Mouse (Mus musculus): ENCODE data around the gene Farsa.
"Not testable (repeated sequence)": the region's sequence is repeated elsewhere in the genome, so short reads cannot be mapped to it uniquely, and the experiment has no call there.

The Farsa gene

DNA sequence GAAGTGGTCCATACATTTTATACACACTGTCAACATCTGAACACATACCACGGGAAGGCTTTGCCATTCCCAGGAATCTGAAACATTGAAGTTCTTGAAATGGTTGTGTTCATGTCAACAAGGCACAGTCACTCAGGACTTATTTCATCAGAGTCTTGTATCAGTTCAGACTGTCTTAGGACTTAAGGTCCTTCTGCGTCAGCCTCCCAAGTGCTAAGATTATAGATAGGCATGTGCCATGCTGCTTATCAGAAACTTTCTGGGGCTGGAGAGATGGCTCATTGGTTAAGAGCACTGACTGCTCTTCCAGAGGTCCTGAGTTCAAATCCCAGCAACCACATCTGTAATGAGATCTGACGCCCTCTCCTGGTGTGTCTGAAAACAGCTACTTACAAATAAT is 17.6 kb downstream of the Farsa start:
- DNase-seq: no peak

DNA sequence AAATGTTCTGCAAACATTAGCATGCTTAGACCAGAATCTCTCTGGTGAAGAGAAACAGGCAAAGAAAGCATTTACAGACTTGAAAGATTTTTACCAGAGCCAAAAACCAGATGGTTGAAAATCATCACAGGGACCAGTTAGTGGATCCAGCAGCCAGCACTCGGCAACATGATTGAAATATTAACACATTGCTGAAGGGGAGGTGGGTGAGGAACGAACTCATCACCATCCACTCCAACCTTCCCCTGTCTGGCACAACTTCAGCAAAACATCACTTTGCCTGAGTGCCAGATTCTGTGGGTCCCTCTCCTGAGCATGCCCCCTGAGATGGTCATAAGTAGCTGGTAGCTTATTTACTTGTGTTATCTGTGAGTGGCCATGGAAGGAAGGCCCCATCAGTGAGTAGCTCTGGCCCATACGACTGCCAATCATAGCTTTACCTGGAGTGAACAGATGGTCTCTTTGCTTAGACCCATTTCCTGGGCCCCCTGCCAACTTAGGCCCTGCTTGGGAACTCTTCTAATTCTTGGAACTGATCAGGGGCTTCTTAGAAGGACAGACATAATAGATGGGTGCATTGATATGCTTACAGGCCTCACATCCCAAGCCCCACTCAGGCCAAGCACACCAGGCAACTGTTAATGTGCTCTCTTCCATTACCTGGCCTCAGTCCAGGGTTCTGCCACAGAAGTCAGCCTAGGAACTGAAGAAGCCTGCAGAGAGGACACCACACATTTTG is 20.7 kb downstream of the Farsa start:
- DNase-seq: no peak

DNA sequence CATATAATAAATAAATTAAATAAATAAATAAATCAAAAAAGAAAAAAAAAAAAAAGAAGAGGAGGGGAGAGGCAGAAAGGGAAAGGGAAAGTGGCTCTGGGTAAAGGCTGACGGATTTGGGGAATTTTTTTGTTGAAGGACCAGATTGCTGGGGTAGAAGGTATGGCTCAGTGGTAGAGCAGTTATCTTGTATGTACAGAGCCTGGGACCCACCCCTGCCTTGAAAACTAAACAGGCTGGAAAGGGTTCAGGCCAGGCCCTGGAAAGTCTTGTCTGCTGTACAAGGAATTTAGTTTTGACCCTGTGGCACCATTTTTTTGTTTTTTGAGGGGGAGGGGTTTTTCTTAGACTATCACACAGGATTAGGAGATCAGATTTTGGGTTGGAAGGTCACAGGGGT is 22.1 kb downstream of the Farsa start:
- no peak for DNase-seq

DNA sequence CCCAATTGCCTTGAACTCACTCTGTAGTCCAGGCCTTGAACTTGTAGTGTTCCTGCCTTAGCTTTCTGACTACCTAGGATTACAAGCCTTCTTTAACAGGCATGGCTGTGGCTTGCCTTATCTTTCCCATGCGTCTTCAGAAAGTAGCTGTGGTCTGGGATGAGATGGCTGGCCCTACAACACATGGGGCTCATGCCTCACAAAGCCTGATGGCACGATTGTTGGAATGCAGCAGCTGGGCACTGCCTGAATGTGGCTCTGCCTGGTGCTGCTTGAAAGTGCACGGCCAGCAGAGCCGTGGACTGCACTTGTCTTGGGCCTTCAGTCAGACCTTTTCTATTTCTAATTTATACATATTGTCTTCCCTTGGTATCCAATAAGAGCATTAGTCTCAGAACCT is 27.9 kb downstream of the Farsa start:
- DNase-seq: no peak

DNA sequence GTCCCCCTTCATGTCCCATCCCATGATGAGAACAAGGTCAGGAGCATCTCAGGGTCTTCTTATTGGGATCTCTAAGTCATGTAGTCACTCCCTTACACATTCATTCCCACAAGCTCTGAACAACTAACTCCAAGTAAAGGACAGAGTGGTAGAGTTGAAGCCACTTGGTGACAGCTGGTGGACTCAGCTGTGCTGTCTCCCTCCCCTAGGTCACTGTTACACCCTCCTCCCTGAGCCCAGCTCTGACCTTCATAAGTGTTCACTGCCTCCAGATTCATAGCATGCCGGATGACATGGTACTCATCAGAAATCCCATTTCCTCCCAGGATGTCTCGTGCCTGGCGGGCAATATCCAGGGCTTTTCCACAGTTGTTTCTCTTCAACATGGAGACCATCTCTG is 31.5 kb downstream of the Farsa start:
- DNase-seq: no peak

DNA sequence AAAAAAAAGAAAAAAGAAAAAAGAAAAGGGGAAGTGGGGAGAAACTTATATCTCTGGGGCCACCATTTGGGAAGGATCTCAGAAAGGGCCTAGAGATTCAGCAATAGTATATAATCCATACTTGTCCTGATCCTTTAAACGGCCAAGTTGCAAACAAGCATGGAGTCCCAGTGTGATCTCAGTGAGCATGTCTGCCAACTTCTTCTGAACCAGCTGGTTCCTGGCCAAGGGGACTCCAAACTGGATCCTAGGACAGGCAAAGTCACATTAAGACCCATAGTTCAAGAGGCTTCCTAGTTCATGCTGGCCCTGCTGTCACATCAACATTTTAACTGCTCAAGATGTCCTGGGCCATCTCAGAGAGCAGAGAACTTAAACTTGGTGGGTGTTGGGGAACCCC is 32.4 kb downstream of the Farsa start:
- no peak for DNase-seq

DNA sequence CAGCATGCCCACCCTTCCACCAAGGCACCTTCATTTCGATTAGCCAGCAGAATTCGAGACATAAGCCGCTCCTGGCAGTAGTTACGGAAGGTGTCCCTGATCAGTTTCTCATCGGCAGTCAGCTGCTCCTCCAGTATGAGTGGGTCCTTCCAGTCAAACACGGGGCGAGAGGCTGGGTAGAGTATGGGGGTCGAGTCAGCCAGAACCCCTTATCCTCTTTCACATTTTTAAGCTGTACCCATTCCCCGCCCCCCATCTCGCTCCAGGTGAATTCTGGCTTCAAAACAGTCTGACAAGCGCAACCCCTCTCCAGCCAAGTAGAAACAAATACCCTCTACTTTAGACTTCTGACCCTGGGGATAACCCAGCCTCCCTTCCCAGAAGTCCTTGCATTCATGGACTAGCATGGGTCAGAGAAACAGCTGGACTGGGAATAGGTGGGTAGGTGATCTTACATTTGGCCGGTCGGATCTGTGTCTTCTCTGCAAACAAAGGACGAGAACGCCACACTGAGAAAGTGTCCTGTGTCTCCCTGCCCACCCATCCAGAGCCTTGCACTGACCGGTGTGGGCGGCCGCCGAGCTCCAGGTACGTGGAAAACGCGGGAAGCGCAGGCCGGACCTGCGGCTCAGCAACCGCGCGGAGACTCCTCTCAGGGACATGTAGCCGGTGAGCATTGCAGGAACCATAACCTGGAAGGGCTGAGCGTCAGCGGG is 36.4 kb downstream of the Farsa start:
- no peak for DNase-seq

DNA sequence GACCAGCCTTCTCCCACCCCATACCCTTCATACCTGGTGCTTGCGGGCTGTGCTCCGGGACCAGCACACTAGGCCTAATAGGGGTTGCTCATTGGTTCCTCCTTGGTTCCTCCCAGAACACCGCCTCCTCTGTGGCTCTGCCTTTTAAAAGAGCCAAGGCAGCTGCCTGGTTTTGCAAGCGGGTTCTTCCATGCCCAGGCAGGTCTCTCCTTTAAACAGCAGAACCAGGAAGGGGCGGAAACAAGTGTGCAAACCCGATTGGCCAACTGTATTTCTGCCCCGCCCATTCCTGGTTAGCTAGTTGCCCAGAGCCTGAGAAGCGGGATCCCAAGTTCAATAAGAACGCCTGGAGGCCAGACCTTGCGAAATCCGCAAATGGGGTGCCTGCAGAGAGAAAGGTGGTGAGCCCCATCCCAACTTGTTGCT is 36.9 kb downstream of the Farsa start, which contains the start of gene Gcdh:
TSS of gene Gcdh (minus strand) at position 213 of the 426 bp plus-strand sequence.
- peak; percentile 97 to 98 for DNase-seq

DNA sequence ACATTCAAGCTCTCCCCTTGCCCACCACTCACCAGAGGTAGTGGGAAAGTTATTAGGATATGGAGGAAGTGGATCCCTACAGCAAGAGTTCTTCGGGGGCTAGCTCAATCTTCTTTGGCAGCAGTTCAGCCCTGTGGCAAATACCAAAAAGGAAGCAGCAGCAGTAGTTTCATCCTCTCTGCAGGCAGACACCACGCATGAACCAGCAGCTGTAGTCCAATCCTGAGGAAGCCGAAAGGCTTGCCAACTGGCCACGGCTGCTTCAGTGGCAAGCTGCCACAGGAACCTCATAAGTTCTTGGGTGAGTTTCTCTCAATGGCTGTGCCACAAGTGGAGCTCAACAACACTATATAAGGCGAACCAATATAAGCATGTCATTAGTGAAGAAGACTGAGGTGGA is 39.2 kb downstream of the Farsa start:
- DNase-seq: no peak

DNA sequence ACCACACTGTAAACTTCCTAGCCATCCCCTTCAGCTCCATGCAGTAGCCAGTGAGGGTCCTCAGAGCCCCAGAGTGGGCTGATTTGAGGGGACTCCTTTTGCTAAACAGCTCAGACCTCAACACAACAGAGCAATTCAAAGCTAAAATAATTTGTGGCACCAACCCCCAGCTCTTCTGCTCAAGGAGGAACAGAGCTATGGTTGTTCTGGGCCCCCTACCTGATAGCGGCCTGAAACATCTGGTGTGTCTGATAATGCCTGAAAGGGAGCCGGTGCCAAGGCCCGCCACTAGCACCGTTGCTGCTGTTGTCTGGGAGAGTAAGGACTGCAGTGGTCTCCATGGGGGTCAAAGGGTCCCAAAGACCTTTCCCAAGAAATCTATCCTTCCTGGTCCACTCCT is 44.3 kb downstream of the Farsa start:
- DNase-seq: no peak

DNA sequence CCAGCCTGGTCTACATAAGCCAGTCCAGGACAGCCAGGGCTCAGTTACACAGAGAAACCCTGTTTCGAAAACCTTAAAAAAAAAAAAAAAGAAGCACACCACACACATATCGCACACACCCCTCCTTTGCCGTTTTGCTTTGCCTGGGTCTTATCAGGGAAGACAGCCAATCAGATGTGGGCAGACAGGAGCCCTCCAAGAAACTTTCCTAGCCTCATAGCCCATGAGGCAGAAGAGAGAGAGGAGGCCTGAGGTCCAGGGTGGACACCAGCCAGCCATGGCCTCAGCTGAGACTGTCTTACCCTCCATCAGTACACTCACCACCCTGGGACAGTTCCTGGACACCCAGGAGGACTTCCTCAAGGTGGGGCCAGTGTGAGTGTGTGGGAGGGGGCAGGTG is 45.0 kb downstream of the Farsa start, which contains the start of gene Klf1:
TSS of gene Klf1 (plus strand) at position 177 of the 400 bp plus-strand sequence.
- no peak for DNase-seq

DNA sequence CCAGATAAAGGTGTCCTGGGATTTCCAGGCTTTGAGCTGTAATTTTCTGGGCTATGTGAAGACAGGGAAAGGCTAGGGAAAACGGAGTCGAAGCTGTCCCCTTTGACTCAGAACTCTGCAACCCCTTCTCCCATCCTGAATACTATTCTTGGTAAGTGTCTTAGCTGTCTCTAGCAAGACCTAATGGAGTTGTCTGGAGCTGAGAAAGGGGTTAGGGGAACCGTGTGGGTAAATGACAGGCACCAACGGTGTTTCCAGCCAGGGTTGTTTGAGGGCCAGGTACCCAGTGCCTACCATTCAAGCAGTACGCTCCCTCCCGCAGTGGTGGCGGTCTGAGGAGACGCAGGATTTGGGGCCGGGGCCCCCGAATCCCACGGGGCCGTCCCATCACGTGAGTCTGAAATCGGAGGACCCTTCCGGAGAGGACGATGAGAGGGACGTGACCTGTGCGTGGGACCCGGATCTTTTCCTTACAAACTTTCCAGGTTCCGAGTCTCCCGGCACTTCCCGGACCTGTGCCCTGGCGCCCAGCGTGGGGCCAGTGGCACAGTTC is 45.7 kb downstream of the Farsa start:
- DNase-seq: no peak

DNA sequence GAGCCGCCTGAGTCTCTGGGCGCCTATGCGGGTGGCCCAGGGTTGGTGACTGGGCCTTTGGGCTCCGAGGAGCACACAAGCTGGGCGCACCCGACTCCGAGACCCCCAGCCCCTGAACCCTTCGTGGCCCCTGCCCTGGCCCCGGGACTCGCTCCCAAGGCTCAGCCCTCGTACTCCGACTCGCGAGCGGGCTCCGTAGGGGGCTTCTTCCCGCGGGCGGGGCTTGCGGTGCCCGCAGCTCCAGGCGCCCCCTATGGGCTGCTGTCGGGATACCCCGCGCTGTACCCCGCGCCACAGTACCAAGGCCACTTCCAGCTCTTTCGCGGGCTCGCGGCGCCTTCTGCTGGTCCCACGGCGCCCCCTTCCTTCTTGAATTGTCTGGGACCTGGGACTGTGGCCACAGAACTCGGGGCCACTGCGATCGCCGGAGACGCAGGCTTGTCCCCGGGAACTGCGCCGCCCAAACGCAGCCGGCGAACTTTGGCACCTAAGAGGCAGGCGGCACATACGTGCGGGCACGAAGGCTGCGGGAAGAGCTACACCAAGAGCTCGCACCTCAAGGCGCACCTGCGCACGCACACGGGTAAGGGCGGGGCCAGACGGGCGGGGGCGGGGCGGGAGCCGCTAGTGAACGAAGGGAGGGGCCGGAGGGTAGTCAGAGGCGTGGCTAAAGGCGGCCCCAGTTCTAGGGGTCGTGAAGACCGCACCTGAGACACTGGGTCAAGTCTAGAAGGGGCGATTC is 46.3 kb downstream of the Farsa start:
- peak; percentile 91 to 94 for DNase-seq

DNA sequence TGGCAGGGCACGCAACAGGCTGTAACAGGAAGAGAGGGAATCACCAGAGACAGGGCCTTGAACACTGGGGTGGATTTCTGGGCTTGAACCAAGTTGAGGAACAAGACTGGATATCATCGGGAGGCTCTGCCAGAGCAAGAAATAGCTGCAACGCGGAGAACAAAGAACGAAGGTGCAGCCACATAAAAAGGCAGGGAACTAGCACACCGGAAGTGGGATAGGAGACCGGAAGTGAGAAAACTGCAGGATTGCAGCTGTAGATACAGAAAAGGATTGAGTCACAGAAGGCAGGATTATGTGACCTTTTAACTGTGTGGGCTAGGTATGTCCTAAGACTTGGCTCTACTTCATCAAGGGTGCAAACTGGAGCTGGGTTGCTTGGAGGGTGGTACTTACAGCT is 47.6 kb downstream of the Farsa start:
- no peak for DNase-seq

DNA sequence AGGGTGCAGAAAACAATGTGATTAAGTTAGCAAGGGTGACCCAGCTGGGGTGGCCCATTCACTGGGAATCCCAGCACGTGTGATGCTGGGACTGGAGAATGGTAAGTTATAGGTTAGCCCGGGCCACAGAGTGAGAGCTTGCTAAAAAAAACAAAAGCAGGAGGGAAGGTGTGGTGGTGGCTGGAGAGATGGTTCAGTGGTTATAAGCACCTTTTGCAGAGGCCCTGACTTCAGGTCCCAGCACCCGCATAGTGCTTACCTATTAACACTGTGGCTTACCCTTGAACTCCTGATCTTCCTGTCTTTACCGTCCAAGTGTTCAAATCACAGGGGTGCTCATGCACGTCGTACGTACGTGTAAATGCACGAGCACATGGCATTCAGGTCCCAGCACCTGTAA is 50.2 kb downstream of the Farsa start:
- no peak for DNase-seq

DNA sequence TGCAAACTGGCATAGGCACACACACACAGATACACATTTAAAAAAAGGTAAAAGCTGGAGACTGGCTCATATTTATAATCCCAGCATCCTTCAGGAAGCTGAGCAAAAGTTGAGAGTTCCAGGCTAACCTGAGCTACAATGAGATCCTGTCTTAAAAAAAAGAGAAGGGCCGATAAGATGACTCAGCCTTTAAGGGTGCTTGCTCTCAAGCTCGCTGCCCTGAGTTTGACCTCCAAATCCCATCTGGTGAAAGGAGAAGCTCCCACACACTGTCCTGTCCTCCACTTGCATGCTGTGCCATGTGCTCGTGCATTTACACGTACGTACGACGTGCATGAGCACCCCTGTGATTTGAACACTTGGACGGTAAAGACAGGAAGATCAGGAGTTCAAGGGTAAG is 50.7 kb downstream of the Farsa start:
- DNase-seq: no peak

DNA sequence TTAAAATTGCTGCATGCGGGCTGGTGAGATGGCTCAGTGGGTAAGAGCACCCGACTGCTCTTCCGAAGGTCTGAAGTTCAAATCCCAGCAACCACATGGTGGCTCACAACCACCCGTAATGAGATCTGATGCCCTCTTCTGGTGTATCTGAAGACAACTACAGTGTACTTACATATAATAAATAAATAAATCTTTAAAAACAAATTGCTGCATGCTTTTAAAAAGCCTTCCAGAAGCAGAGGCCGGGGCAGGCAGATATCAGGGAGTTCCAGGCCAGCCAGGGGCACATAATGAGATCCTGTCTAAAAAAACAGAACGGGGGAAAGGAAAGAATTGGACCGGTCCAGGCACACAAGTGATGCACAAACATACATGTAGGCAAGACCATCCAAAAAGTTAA is 51.2 kb downstream of the Farsa start:
- not testable (repeated sequence) for DNase-seq

DNA sequence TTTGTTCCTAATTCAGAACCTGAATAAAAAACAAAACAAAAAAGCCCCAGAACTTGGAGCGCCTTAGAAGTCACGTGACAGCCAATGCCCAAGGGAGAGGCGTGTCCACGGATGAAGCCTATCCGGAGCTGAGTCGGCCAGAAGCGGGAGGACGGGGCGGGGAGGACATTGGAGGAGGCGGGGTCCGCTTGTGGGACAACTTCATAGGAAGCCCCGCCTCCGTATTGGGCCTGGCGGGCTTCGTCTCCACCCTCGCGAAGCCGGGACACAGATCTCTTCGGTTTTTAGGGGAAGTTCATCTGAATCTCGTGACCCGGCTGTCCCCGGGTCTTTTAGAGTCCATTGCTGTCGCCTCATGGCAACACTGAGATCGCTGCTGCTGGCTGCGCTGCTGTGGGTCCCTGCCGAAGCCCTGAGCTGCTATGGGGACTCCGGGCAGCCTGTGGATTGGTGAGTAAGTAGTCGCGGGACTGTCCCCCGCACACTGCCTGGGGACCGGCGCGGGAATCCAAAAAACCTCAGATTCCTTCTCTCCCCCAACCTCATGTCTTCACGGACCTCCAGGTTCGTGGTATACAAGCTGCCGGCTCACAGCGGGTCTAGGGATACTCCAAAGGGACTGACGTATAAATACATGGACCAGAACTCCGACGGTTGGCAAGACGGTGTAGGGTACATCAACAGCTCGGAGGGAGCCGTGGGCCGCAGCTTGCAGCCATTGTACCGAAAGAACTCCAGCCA is 51.8 kb downstream of the Farsa start, which contains the start of gene Dnase2a:
TSS of gene Dnase2a (plus strand) at position 140 of the 741 bp plus-strand sequence.
- DNase-seq: peak; percentile 99

DNA sequence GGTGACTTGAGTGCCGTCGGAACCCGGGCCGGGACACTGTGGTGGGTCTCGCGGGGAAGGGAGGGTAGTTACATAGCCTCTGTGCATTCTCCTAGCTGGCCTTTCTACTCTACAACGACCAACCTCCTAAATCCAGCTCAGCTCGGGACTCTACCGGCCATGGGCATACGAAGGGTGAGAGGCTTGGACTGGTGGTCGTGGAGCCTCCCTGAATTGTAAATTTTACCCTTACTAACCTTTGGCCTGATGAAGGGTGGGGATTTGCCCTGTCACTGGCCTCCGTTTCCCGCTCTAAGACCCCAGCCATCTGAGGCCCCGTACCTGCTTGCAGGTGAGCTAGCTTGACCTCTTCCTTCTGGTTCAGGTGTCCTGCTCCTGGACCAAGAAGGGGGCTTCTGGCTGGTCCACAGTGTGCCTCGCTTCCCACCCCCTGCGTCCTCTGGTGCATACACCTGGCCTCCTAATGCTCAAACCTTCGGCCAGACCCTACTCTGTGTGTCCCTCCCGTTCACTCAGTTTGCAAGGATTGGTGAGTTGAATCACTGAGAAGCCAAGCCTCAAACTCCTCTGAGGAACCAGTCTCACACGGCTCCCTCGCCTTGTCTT is 52.5 kb downstream of the Farsa start:
- DNase-seq: no peak

DNA sequence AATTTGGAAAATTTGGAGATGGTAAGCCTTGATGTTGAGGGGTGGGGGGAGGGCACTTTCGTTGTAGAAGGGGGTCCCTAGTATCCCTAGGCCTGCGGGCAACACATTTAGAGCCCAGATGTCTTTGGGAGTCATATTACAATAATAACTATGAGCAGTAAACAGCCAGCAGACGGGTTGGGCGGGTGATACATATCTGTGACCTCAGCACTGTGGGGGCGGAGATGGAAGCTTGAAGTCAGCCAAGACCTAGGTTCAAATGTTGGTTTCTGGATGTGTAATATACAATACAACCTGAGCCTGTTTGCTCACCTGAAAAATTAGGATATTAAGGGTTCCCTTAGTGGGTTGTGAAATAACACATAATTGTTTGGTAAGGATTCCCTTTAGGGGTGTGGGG is 53.2 kb downstream of the Farsa start:
- no peak for DNase-seq

DNA sequence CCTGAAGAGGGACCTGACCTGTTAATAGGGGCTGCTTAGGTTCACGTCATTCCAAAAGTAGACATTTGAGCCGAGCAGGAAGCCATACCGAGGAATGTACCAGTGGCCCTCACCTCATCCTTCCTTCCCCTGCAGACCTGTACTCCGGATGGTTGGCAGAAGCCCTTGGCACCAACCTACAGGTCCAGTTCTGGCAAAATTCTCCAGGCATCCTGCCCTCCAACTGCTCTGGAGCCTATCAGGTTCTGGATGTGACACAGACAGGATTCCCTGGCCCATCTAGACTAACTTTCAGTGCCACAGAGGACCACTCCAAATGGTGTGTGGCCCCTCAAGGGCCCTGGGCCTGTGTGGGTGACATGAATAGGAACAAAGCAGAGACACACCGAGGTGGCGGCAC is 53.8 kb downstream of the Farsa start:
- no peak for DNase-seq

DNA sequence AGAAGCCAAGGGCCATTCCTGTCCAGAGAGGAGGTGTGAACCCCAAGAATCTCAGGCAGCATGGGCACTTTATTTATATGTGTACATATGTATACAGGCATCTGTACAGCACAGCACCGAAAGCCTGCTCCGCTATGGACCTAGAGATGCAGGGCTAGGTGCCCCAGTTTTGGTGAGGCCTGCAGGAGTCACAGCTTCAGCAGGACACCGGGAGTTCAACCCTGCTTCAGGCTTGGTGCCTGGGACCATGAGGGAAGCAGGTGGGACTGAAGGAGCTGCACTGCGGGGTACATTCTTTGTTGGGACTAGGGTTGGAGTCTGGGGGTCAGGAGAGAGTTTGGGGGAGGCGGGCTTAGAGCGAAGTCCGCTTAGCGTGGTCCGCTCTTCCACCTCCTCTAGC is 55.1 kb downstream of the Farsa start:
- DNase-seq: no peak
